ENCODE assay signal across 18 mouse cellular contexts in genomic region chr1:131965818-131966217, GRCm38 (mm10). TPM values are rescaled to one million over a fixed set of nuclear protein-coding genes. Genes with fewer than 3 reads are reported as not detected.
DNase-seq lines count a peak whose midpoint lies in the region; ATAC-seq and TF ChIP-seq lines count a peak whose summit lies in the region.
"Had no signal": no experiment of that assay in that cellular context is flagged by ENCODE, and none has a peak within 500 bp of the region (broad histone marks: within the 10 kb centered on the region; RNA-seq: fewer than 3 reads in every experiment).

No protein-coding gene starts in this region.

- H3K4me1 ChIP-seq in heart, embryonic 15.5 days (replicated peaks): peaks cover 27% of the 10 kb centered on the region
- H3K4me1 ChIP-seq in midbrain, embryonic 11.5 days (ENCODE audit: control insufficient read depth, insufficient read depth, low read length): peaks cover 71% of the 10 kb centered on the region
- peaks cover 19% of the 10 kb centered on the region for H3K4me1 ChIP-seq in midbrain, embryonic 15.5 days
- peaks cover 87% of the 10 kb centered on the region for H3K4me1 ChIP-seq in G1E (ENCODE audit: insufficient read depth, low read depth, low read length)
- peaks cover 70% of the 10 kb centered on the region for H3K4me1 ChIP-seq in midbrain, embryonic 13.5 days (replicated peaks)
- peaks cover 23% of the 10 kb centered on the region for H3K4me1 ChIP-seq in kidney, embryonic 14.5 days (ENCODE audit: control insufficient read depth, insufficient read depth, low read length)

- no peak for ATAC-seq in heart, embryonic 15.5 days (replicated peaks; ENCODE audit: insufficient number of reproducible peaks, insufficient read depth, low FRiP score, low read depth)
- no peak for ATAC-seq in midbrain, embryonic 11.5 days (ENCODE audit: low FRiP score)
- no peak for ATAC-seq in midbrain, embryonic 15.5 days (replicated peaks)
- peak; percentile 36; the same call in 1 of the 2 replicates for ATAC-seq in G1E (ENCODE audit: extremely low read depth, insufficient number of reproducible peaks, low FRiP score, poor library complexity, severe bottlenecking)
- no peak for ATAC-seq in midbrain, embryonic 13.5 days
- ATAC-seq in kidney, embryonic 14.5 days (ENCODE audit: low FRiP score, low TSS enrichment): no peak
- ATAC-seq: forebrain, embryonic 16.5 days had no signal

- 44% methylated on average over 5 of the region's 5 CpGs for WGBS in heart, embryonic 15.5 days
- WGBS in midbrain, embryonic 11.5 days: 37% methylated on average over 5 of the region's 5 CpGs
- WGBS in midbrain, embryonic 15.5 days: 38% methylated on average over 5 of the region's 5 CpGs
- WGBS in midbrain, embryonic 13.5 days: 33% methylated on average over 5 of the region's 5 CpGs
- WGBS in kidney, embryonic 14.5 days: 32% methylated on average over 5 of the region's 5 CpGs

- H3K9ac ChIP-seq in heart, embryonic 15.5 days: no peak overlapping the region
- H3K9ac ChIP-seq in midbrain, embryonic 11.5 days (ENCODE audit: low read length): peak overlapping the region; percentile 37; the same call in 1 of the 2 replicates
- no peak overlapping the region for H3K9ac ChIP-seq in midbrain, embryonic 15.5 days
- H3K9ac ChIP-seq in midbrain, embryonic 13.5 days (replicated peaks): peak overlapping the region; percentile 39; the same call in 1 of the 2 replicates
- no peak overlapping the region for H3K9ac ChIP-seq in kidney, embryonic 14.5 days (ENCODE audit: low read depth, low read length)
- H3K9ac ChIP-seq: embryonic facial prominence, embryonic 15.5 days; forebrain, embryonic 12.5 days; hindbrain, embryonic 15.5 days had no signal

- DNase-seq in heart, adult 18-20 months: no peak
- no peak for DNase-seq in midbrain, embryonic 11.5 days (ENCODE audit: low spot score, missing footprints)
- DNase-seq in G1E (ENCODE audit: low spot score): no peak
- DNase-seq: adrenal gland, adult 8-10 months; adrenal gland, postnatal 36 days; cerebellum, adult 8-10 months; cerebellum, postnatal 14 days; embryo, embryonic 11 days; gastrocnemius, postnatal 14 days; heart, postnatal 14 days had no signal

- 0 out of 2 replicates have a peak overlapping the region, but pooled peaks have one; percentile 7 for H3K4me2 ChIP-seq in heart, embryonic 15.5 days
- H3K4me2 ChIP-seq in midbrain, embryonic 11.5 days: peak overlapping the region; percentile 38
- H3K4me2 ChIP-seq in midbrain, embryonic 15.5 days: no peak overlapping the region
- peak overlapping the region; percentile 45 for H3K4me2 ChIP-seq in midbrain, embryonic 13.5 days (replicated peaks)
- no peak overlapping the region for H3K4me2 ChIP-seq in kidney, embryonic 14.5 days (replicated peaks; ENCODE audit: low read depth, low read length)
- H3K4me2 ChIP-seq: embryonic facial prominence, embryonic 15.5 days; forebrain, embryonic 12.5 days; hindbrain, embryonic 15.5 days had no signal

- no peak overlapping the region for H3K27ac ChIP-seq in heart, embryonic 15.5 days
- no peak overlapping the region for H3K27ac ChIP-seq in midbrain, embryonic 11.5 days (ENCODE audit: low read depth, low read length)
- H3K27ac ChIP-seq in midbrain, embryonic 15.5 days: no peak overlapping the region
- no peak overlapping the region for H3K27ac ChIP-seq in midbrain, embryonic 13.5 days
- no peak overlapping the region for H3K27ac ChIP-seq in kidney, embryonic 14.5 days (ENCODE audit: low read depth, low read length)
- H3K27ac ChIP-seq: embryonic facial prominence, embryonic 15.5 days; forebrain, embryonic 12.5 days; hindbrain, embryonic 15.5 days had no signal

- H3K9me3 ChIP-seq in heart, embryonic 15.5 days (replicated peaks): no peaks in the 10 kb centered on the region
- no peaks in the 10 kb centered on the region for H3K9me3 ChIP-seq in midbrain, embryonic 11.5 days (ENCODE audit: control insufficient read depth, low read length)
- H3K9me3 ChIP-seq in midbrain, embryonic 15.5 days: no peaks in the 10 kb centered on the region
- H3K9me3 ChIP-seq in G1E (replicated peaks): 0 out of 2 replicates have a peak, but pooled peaks cover 4% of the 10 kb centered on the region
- no peaks in the 10 kb centered on the region for H3K9me3 ChIP-seq in midbrain, embryonic 13.5 days
- H3K9me3 ChIP-seq in kidney, embryonic 14.5 days (ENCODE audit: control insufficient read depth, low read length): no peaks in the 10 kb centered on the region
- H3K9me3 ChIP-seq: embryonic facial prominence, embryonic 15.5 days; forebrain, embryonic 12.5 days; hindbrain, embryonic 15.5 days had no signal

- no peak overlapping the region for H3K4me3 ChIP-seq in heart, embryonic 15.5 days
- peak overlapping the region; percentile 7; the same call in 1 of the 2 replicates for H3K4me3 ChIP-seq in midbrain, embryonic 11.5 days (ENCODE audit: low read depth, low read length)
- no peak overlapping the region for H3K4me3 ChIP-seq in midbrain, embryonic 15.5 days
- no peak overlapping the region; the same call in 1 of the 2 replicates for H3K4me3 ChIP-seq in G1E (ENCODE audit: low read depth, low read length)
- H3K4me3 ChIP-seq in midbrain, embryonic 13.5 days (replicated peaks): peak overlapping the region; percentile 20
- H3K4me3 ChIP-seq in kidney, embryonic 14.5 days (ENCODE audit: low read length): no peak overlapping the region
- H3K4me3 ChIP-seq: embryonic facial prominence, embryonic 15.5 days; forebrain, embryonic 12.5 days; hindbrain, embryonic 15.5 days had no signal

- no peaks in the 10 kb centered on the region for H3K36me3 ChIP-seq in heart, embryonic 15.5 days
- H3K36me3 ChIP-seq in midbrain, embryonic 11.5 days (ENCODE audit: control insufficient read depth, insufficient read depth, low read length): no peaks in the 10 kb centered on the region
- H3K36me3 ChIP-seq in midbrain, embryonic 15.5 days (replicated peaks): no peaks in the 10 kb centered on the region
- H3K36me3 ChIP-seq in G1E (replicated peaks): peaks cover 33% of the 10 kb centered on the region
- no peaks in the 10 kb centered on the region for H3K36me3 ChIP-seq in midbrain, embryonic 13.5 days
- no peaks in the 10 kb centered on the region for H3K36me3 ChIP-seq in kidney, embryonic 14.5 days (ENCODE audit: control insufficient read depth, insufficient read depth, low read length)
- H3K36me3 ChIP-seq: embryonic facial prominence, embryonic 15.5 days; forebrain, embryonic 12.5 days; hindbrain, embryonic 15.5 days had no signal

- H3K27me3 ChIP-seq in heart, embryonic 15.5 days: peaks cover 68% of the 10 kb centered on the region
- H3K27me3 ChIP-seq in midbrain, embryonic 11.5 days (ENCODE audit: control insufficient read depth, insufficient read depth, low read length): peaks cover 7% of the 10 kb centered on the region; the same call in 1 of the 2 replicates
- peaks cover 8% of the 10 kb centered on the region for H3K27me3 ChIP-seq in midbrain, embryonic 15.5 days (replicated peaks)
- peaks cover 79% of the 10 kb centered on the region for H3K27me3 ChIP-seq in G1E (ENCODE audit: insufficient read depth, low read length)
- peaks cover 27% of the 10 kb centered on the region for H3K27me3 ChIP-seq in midbrain, embryonic 13.5 days
- peaks cover 11% of the 10 kb centered on the region for H3K27me3 ChIP-seq in kidney, embryonic 14.5 days (ENCODE audit: control insufficient read depth, insufficient read depth, low read length)

- TF ChIP-seq CTCF in G1E (IDR thresholded peaks at IDR 0.05; ENCODE audit: low read depth, low read length): no peak

RNA-seq across cellular contexts. Expression of gene Slc45a3, which starts 3.1 kb away (rescaled TPM):
- 4.0 and 6.0 TPM in 2 replicates for polyA plus RNA-seq in heart, embryonic 15.5 days (2015; fragmentation: Nextera tagmentation; extraction: Ambion mirVana)
- 1 to 10 TPM; 5.4 to 6.9 TPM for total RNA-seq in heart, adult 18-20 months (2021)
- polyA plus RNA-seq in midbrain, embryonic 11.5 days (2014; fragmentation: Nextera tagmentation; extraction: Ambion mirVana): 19.5 and 20.5 TPM in 2 replicates
- polyA plus RNA-seq in midbrain, embryonic 15.5 days (2015; fragmentation: Nextera tagmentation; extraction: Ambion mirVana): 1.9 and 3.5 TPM in 2 replicates
- 36.9 and 48.1 TPM in 2 replicates for total RNA-seq in G1E (2014; fragmentation: Nextera tagmentation)
- 51.4 and 56.6 TPM in 2 replicates for total RNA-seq in G1E (2017)
- polyA plus RNA-seq in G1E (2012): 12.3 and 14.4 TPM in 2 replicates
- polyA plus RNA-seq in midbrain, embryonic 13.5 days (2015; fragmentation: Nextera tagmentation; extraction: Ambion mirVana): 9.5 and 12.9 TPM in 2 replicates
- polyA plus RNA-seq in kidney, embryonic 14.5 days (2014; fragmentation: Nextera tagmentation; extraction: Ambion mirVana): 5.1 and 7.3 TPM in 2 replicates

RNA-seq across cellular contexts. Expression of gene Elk4, which starts 41.6 kb away (rescaled TPM):
- polyA plus RNA-seq in heart, embryonic 15.5 days (2015; fragmentation: Nextera tagmentation; extraction: Ambion mirVana): 14.2 and 20.3 TPM in 2 replicates
- 10 to 100 TPM; 77.4 to 82.0 TPM for total RNA-seq in heart, adult 18-20 months (2021)
- polyA plus RNA-seq in midbrain, embryonic 11.5 days (2014; fragmentation: Nextera tagmentation; extraction: Ambion mirVana): 17.2 and 19.5 TPM in 2 replicates
- 12.7 and 13.1 TPM in 2 replicates for polyA plus RNA-seq in midbrain, embryonic 15.5 days (2015; fragmentation: Nextera tagmentation; extraction: Ambion mirVana)
- total RNA-seq in G1E (2014; fragmentation: Nextera tagmentation) (166 and 187 TPM in 2 replicates), G1E (2017) (67.4 and 83.2 TPM in 2 replicates)
- polyA plus RNA-seq in G1E (2012): 4.1 and 5.1 TPM in 2 replicates
- 10.9 and 12.6 TPM in 2 replicates for polyA plus RNA-seq in midbrain, embryonic 13.5 days (2015; fragmentation: Nextera tagmentation; extraction: Ambion mirVana)
- 35.4 and 37.3 TPM in 2 replicates for polyA plus RNA-seq in kidney, embryonic 14.5 days (2014; fragmentation: Nextera tagmentation; extraction: Ambion mirVana)

RNA-seq across cellular contexts. Expression of gene Nucks1, which starts 55.5 kb away (rescaled TPM):
- 41.6 and 42.3 TPM in 2 replicates for polyA plus RNA-seq in heart, embryonic 15.5 days (2015; fragmentation: Nextera tagmentation; extraction: Ambion mirVana)
- 10 to 100 TPM; 60.7 to 63.9 TPM for total RNA-seq in heart, adult 18-20 months (2021)
- 61.3 and 63.1 TPM in 2 replicates for polyA plus RNA-seq in midbrain, embryonic 11.5 days (2014; fragmentation: Nextera tagmentation; extraction: Ambion mirVana)
- polyA plus RNA-seq in midbrain, embryonic 15.5 days (2015; fragmentation: Nextera tagmentation; extraction: Ambion mirVana): 44.9 and 49.2 TPM in 2 replicates
- total RNA-seq in G1E (2014; fragmentation: Nextera tagmentation): 376 and 404 TPM in 2 replicates
- total RNA-seq in G1E (2017): 405 and 507 TPM in 2 replicates
- 35.2 and 38.1 TPM in 2 replicates for polyA plus RNA-seq in G1E (2012)
- polyA plus RNA-seq in midbrain, embryonic 13.5 days (2015; fragmentation: Nextera tagmentation; extraction: Ambion mirVana): 60.4 and 69.2 TPM in 2 replicates
- polyA plus RNA-seq in kidney, embryonic 14.5 days (2014; fragmentation: Nextera tagmentation; extraction: Ambion mirVana): 67.3 and 95.9 TPM in 2 replicates

Comparison
In these comparisons a context has a peak if more than half of its experiments do, and no peak if none do; other contexts are left out.
1. H3K4me2 ChIP-seq: peak in heart, embryonic 15.5 days (single experiment), midbrain, embryonic 11.5 days (single experiment) and midbrain, embryonic 13.5 days (single experiment); none in midbrain, embryonic 15.5 days (single experiment) and kidney, embryonic 14.5 days (single experiment).
2. H3K4me3 ChIP-seq: peak in midbrain, embryonic 11.5 days (single experiment) and midbrain, embryonic 13.5 days (single experiment); none in heart, embryonic 15.5 days (single experiment), midbrain, embryonic 15.5 days (single experiment), G1E (single experiment) and kidney, embryonic 14.5 days (single experiment).
3. H3K9ac ChIP-seq: peak in midbrain, embryonic 11.5 days (single experiment) and midbrain, embryonic 13.5 days (single experiment); none in heart, embryonic 15.5 days (single experiment), midbrain, embryonic 15.5 days (single experiment) and kidney, embryonic 14.5 days (single experiment).